Mouse (Mus musculus) MN1 (cell line): ENCODE results near the gene 9830107B12Rik.
"Not testable (repeated sequence)": the region's sequence is repeated elsewhere in the genome, so short reads cannot be mapped to it uniquely, and the experiment has no call there.

ENCODE experiments used
- DNase-seq: peaks from one replicate; pipeline ENCODE4 v3.0.0-alpha.2; 2016; ENCODE audit warnings: low spot score

Gene 9830107B12Rik

GRCm38 (mm10) chr17:48146120-48146519, at the start of gene 9830107B12Rik:
Gene 9830107B12Rik, minus strand, starts transcription at chr17:48146268.
- no peak for DNase-seq

GRCm38 (mm10) chr17:48192366-48192765, 46.3 kb upstream of the 9830107B12Rik start:
- DNase-seq = no peak

GRCm38 (mm10) chr17:48185252-48185651, 39.2 kb upstream of the 9830107B12Rik start:
- no peak for DNase-seq

- DNase-seq = not testable (repeated sequence)
Observed at GRCm38 (mm10) chr17:48167103-48167502, 21.0 kb upstream of the 9830107B12Rik start, which contains the start of gene A530064D06Rik. Gene A530064D06Rik, minus strand, starts transcription at chr17:48167275.

- DNase-seq = no peak
Observed at GRCm38 (mm10) chr17:48157382-48158076, 11.5 kb upstream of the 9830107B12Rik start.

- no peak for DNase-seq
Observed at GRCm38 (mm10) chr17:48132810-48133209, 13.3 kb downstream of the 9830107B12Rik start.

GRCm38 (mm10) chr17:48120456-48120855, 25.6 kb downstream of the 9830107B12Rik start:
- DNase-seq = no peak

- peak; percentile 31 for DNase-seq
Observed at GRCm38 (mm10) chr17:48119656-48120055, 26.4 kb downstream of the 9830107B12Rik start.

- no peak for DNase-seq
Observed at GRCm38 (mm10) chr17:48118570-48118969, 27.5 kb downstream of the 9830107B12Rik start.

- DNase-seq = no peak
Observed at GRCm38 (mm10) chr17:48110547-48111287, 35.4 kb downstream of the 9830107B12Rik start.

- no peak for DNase-seq
Observed at GRCm38 (mm10) chr17:48108520-48108919, 37.5 kb downstream of the 9830107B12Rik start.

GRCm38 (mm10) chr17:48107862-48108261, 38.2 kb downstream of the 9830107B12Rik start:
- DNase-seq = no peak

GRCm38 (mm10) chr17:48107333-48107732, 38.7 kb downstream of the 9830107B12Rik start:
- no peak for DNase-seq

GRCm38 (mm10) chr17:48100441-48101417, 45.3 kb downstream of the 9830107B12Rik start:
- peak; percentile 82 for DNase-seq

- no peak for DNase-seq
Observed at GRCm38 (mm10) chr17:48099312-48099711, 46.8 kb downstream of the 9830107B12Rik start.

- no peak for DNase-seq
Observed at GRCm38 (mm10) chr17:48098528-48098890, 47.6 kb downstream of the 9830107B12Rik start.

GRCm38 (mm10) chr17:48097743-48098527, 48.1 kb downstream of the 9830107B12Rik start:
- no peak for DNase-seq

GRCm38 (mm10) chr17:48097011-48097742, 48.9 kb downstream of the 9830107B12Rik start:
- no peak for DNase-seq

GRCm38 (mm10) chr17:48096321-48096720, 49.7 kb downstream of the 9830107B12Rik start:
- DNase-seq = no peak

GRCm38 (mm10) chr17:48095718-48096121, 50.3 kb downstream of the 9830107B12Rik start:
- no peak for DNase-seq
